Mouse (Mus musculus) adrenal gland, adult 18-20 months (tissue): Measurements from ENCODE around the gene Arhgef26. TPM values are rescaled to one million over a fixed set of nuclear protein-coding genes. Genes with fewer than 3 reads are reported as not detected.
A peak's percentile ranks its signal among the peaks of the same experiment; 100 is the strongest.

Experiments used
- DNase-seq, 2 experiments: peaks; one replicate each; pipeline ENCODE4 v3.0.0; 2021 to 2022; ENCODE audit warnings: low spot score in 2 of 2
- total RNA-seq, 2 experiments: library from RNA; stranded (reverse); gene quantifications; 1 replicate in 1 of 2; 2 replicates in 1 of 2; pipeline ENCODE4 v1.2.3; 2021

The Arhgef26 gene
- total RNA-seq, 2 experiments from 2014 or later, result 2.3 to 2.7 TPM

DNA sequence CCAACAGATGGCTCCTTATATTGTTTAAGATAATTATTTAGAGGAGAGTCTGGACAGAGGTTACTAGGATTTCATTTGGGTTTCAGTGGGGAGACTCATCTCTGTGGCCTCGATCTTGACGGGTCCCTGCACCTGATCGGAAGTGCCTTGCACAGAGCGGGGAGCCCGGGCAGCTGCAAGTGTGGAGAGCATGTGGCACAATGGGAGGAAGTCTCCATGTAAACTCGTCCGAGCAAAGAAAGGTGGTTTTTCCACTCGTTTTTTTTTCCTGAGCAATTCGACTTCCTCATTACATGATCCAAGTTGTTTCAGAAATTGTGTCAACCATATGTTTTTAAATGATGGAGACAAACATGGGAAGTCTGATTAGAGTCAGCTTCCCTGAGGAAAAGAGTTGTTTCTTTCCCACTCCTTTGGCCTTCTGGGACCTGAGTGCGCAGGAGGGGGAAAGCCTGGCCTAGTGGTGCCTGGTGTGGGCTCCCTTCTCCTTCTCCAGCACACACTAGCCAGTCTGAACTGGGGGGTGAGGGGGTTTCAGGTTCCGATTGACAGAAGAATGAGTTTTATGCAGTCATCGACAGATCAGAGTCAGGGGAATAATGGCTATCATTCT is 105.5 kb downstream of the Arhgef26 start:
- DNase-seq, result no peak

DNA sequence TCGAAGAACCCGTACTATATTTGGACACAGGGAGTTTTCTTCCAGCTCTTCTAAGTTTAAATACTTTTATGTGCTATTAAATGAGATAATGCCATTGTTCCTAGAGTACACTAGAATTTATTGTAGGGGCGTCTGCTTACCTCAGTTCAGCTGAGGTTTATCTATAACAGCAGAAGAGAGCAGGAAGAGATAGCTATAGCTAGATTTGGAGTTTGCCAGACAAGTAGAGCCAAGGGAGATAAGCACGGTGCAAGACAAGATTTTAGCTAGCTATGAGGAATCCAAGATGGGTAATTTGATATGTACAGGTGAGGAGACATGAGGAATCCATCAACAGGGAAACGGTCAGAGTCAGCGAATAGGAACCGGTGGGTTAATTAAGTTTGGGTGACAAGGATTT is 108.1 kb downstream of the Arhgef26 start:
- no peak for DNase-seq

DNA sequence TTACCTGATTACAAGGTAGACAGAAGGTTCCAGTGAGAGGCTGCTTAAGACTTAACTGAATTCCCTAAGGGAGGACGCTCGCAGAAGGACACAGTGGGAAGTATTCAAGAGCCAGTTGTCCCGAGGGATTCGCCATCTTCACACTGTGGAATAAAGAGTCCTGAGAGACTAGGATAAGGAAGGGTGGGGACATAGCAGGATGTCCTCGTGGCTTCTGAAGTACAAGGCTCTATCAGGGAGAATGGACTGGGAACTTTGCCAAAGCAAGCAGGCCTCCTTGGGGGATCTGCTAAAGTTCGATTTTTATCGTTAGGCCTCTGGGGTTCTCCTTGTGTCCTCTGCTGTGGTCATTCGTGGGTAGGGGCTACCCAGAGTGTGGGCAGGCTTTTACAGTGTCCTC is 109.0 kb downstream of the Arhgef26 start:
- DNase-seq, result no peak

DNA sequence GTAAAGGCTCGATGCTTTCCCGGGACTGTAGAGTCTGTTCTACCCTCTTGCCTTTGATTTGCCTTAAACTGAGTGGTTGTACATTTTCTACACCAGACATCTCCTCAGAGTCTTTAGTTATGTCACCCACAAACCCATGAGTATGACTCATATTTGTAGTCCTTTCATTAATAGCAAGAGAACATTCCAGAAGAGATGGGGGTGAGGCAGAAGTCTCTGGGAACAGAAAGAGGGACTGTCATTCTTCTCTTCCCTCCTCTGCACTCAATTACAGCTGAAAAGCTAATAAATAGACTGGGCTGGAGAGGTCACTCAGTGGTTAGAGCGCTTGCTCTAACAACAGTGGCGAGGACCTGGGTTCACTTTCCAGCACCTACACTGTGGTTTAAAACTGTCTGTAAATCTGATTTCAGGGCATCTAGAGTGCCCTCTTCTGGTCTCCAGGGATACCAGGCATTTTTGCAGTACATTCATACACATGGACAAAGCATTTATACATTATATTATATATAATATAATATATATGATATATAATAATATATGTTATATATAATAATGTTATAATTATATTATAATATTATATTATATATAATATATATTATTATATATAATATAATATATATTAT is 111.8 kb downstream of the Arhgef26 start:
- DNase-seq, result no peak

DNA sequence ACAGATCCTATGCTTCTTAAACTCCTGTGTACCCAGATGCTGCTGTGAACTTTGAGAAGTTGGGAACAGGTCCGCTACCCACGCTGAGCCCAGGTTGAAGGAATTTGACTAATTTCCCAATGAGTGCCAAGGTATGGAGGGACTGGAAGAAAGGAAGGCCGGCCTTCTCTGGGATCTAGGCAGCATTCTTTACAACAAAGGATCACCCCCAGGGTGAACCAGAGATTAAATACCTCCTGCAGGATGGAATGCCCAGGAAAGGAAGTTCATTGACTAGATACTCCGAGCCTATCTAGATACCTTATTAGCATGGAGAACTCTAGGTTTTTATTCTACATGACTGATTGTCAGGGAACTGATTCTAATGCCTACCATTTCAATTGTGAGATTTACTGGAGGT is 114.8 kb downstream of the Arhgef26 start:
- no peak for DNase-seq

DNA sequence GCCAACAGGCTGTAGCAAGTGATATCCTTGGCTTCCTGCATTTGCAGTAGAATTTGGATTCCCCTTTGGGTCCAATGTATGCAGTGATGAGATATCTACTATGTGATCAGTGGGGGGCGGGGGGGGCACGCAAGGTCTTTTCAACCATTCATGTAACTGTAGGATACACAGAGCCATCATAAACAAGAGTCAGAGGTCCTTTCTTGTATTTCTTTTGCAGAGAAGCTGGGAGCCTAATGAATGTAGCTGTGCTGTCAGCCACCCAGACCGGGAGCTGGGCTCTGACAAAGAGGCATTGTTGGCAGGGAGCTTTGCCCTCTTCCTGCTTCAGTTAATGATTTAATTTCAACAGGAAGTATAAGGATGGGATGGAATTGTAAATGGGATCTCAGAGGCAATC is 116.0 kb downstream of the Arhgef26 start:
- no peak for DNase-seq

DNA sequence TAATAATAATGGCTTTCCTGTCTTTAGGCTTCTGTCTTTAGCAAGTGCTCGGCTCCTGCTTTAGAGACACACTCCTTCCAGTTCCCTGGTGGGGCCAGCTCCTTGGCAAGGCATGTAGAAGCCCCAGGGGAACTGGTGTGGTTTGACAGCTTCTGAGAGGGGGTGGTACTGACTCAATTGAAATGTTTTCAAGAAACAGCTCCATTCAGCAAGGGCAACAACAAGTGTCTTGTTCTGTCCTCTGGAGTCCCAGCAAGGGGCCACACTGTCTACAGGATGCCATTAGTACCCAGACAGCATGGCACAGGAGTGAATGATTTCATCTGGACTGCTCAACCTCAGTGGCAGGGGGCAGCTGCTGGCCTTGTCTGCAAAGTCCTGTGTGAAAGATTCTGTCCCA is 117.7 kb downstream of the Arhgef26 start:
- DNase-seq, result no peak

DNA sequence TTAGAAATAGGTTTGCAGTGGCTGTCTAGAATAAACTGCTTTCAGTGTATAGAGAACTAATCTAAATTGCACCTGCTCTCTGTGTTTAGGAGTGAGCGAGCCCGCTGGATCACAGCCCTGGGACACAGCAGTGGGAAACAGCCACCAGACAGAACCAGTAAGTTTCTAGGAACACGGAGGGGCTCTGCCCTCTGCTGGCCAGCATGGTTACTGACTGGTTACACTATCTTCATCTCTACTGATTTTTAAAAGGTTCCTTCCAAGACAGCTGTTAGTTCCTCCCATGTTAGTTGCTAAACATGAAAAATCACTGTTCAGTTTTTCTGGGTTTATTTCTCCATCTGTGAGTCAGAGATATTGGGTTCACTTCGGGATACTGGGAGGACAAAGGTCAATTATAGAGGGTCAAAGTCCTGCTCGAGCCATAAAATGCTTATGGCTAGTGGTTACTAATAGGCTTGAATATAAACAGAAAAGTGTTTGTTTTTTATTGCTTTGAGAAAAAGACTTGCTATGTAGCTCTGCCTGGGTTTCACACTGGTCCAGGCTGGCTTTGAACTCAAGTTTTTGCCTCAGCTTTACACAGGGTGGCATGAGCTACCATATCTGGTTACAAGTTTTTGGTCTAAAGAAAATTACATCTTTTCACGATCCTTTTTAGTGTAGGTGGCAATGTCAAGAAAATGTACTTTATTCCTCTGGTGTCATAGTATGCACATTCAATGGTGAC is 120.3 kb downstream of the Arhgef26 start:
- peak; percentile 34 to 50 for DNase-seq

DNA sequence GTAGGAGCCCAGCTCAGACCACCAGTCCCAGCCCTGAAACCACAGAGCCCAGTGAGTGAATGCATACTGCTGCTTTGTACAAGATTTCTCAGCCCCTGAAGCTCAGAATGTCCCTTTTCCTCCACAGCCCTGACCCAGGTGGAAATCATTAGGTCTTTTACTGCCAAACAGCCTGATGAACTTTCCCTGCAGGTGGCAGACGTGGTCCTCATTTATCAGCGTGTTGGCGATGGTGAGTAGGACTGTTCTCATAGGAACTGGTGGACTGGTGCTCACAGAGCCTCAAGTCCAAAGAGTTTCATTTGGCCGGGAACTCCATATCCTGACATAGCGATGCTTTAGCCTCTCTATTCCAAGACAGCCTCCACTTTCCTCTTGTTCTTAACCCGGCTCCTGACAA is 121.3 kb downstream of the Arhgef26 start:
- DNase-seq, result no peak

DNA sequence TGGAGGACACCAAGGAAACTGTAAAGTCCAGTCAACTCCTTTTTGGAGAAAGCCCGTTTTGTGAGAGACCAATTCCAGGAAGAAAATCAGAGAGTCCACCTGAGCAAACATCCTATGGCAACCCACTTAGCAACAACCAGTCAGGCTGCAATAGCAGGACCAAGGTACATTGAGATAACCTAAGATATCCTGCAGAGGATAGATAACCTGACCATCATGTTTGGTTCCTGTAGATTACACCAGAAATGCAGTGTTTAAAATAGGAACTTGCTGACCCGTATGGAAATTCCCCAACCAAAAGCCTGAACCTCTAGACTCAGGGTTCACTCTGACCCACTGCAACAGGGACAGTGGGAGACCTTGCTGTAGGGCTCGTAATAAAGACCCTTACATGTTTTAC is 126.1 kb downstream of the Arhgef26 start:
- no peak for DNase-seq

DNA sequence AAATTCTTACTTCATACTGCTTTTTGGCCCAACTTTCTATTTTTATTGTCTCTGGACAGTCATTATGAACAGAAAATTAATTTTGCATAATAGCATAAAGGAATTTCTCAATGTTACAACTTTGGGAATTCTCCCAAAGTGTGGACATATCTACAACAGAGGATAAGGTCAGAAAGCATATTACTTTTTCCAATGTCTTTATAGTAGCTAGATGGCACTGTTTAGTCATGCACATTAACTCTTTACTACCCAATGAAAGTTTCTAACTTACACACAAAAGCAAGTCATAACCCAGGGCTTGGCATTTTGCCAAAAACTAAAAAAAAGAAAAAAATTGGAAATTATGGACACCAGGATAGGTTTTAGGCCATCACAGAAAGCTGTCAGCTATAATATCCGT is 132.0 kb downstream of the Arhgef26 start:
- DNase-seq, result no peak

DNA sequence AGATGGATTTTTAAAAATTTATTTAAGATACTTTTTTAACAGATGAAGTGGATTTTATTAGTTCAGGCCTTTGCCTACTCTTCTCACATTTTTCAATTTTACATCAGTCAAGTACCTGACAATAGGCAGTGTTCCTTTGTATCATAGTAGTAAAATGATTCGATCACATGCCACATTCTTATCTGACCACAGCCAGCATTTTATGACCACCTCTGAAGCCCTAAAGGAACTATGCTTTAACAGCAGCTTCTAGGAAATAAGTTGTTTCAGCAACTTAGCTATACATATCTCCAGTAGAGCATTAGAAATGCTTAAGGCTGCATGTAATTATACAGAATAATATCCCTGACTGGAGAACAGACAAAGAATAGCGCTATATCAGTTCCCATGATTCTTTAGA is 146.2 kb downstream of the Arhgef26 start:
- no peak for DNase-seq

DNA sequence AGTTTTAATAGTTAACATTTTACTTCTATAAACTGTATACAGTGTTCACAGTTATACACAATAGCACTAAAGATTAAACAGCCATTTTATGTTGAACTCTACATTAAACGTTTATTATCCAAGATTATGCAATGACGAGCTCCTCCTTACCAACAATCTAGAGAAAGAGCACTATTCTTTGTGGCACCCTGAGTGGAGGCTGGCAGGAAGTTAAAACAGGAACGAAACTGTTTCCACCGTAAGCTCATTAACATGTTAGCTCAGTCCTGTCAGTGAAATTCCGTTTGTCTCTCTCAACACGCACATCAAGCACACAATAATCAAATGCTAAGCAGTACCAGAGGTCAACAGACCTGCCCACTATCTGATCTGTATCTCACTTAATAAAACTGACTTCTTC is 154.4 kb downstream of the Arhgef26 start:
- DNase-seq, result no peak

DNA sequence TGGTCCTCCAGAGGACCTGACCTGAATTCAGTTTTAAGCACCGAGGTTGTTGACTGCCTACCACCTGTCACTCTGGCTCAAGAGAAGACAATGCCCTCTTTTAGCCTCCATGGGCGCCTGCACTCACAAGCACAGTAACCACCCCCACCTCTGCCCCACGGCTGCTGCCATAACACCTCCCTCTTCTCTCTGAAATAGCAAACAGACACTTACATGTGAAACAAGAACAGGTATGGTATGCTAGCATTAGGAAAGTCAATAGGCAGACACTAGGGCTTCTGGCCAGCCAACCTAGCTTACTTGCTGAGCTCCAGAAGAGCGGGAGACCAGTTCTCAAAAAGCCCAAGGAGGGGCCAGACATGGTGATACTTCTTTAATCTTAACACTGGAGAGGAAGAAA is 161.2 kb downstream of the Arhgef26 start:
- DNase-seq, result no peak

DNA sequence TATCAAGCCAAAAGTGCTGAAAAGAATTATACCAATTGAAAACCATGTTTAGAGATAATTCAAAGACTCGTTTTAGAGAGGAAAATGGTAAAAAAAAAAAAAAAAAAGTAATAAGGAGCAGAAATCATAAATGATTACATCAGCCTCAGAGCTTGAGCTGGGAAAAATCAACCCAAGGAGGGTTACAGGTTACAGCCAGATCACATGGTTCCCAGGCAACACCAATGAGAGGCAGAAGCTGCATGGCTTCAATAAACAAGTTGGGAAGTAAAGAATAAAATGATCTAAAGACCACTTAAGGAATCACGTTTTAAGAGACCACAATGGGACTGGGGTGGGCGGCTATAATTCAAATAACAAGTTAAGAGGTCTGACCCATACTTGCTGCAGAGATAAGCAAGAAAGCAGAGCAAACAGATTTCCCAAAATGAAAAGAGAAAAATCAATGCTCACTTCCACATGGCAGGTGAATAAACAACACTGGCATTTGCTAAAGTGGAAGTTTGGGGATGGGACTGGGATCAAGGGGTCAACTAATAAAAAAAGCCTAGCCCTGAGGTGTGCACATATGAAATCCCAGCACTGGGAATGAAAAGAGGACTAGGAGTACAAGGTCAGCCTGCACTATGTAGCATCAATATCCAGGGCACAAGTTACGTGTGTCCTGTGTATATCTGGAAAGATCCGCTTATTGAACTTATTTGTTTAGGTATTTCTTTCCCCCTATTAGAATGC is 167.2 kb downstream of the Arhgef26 start:
- DNase-seq, result no peak

DNA sequence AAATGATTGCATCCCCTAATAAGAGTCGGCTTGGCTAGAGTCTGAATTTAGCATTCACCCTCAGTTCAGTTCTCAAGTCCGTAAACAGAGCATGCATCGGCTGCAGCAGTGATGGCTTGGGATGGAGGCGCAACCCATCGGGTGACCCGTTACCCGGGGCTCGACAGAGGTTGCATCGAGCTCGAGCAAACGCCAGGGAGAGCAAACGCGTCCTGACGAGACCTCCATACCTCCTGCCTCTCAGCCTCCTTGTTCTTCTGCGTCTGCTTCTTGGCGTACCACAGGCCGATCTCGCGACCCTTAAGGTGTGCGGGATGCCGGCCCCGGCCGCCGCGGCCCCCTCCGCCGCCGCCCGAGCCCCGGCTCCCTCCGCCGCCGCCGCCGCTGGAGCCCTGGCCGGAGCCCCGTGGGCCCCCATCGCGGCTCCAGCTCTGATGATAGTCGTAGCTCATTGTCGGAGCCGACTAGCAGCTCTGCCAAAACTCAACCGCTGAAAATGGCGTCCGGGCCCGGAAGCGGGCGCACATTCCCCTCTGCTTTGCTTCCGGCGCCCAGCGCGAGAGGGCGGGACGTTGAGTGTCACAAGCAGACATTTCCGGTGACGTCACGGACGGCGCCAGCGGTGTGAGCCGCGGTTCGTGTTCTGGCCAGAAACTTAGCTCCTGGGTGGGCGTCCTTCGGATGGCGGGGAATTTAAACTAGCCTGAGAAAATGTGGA is 168.5 kb downstream of the Arhgef26 start, which contains the start of gene Dhx36:
TSS of gene Dhx36 (minus strand) at position 517 of the 718 bp plus-strand sequence.
- DNase-seq, result peak; percentile 97 to 98

DNA sequence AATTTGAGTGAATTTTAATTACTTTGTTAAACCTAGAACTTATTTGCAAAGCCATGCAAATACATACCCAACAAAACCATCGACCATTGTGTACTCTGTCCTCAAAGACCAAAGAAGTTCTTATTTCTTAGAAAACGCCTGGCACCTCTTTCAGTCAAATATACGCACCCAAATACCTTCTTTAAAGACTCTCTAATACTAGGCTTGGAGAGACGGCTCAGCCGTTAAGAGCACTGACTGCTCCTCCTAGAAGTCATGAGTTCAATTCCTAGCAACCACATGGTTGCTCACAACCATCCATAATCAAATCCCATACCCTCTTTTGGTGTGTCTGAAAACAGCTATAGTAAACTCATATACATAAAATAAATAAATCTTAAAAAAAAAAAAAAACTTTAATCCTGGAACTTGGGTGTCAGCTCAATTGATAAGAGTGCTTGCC is 169.1 kb downstream of the Arhgef26 start:
- no peak for DNase-seq
